Mouse (Mus musculus) liver, adult 2 months (tissue): ENCODE data around the gene Tnc.

ENCODE experiments used
- CTCF ChIP-seq: fragments of 200-500 bp; IDR thresholded peaks from 2 replicates; pipeline ENCODE4 v1.5.1; 2011; ENCODE audit warnings: low read depth, low read length, control low read depth
- POLR2A ChIP-seq: fragments of 200-500 bp; IDR thresholded peaks from 2 replicates; pipeline ENCODE4 v1.6.1; 2011; ENCODE audit warnings: low read length, control low read depth; ENCODE audit not compliant: insufficient read depth; ENCODE audit errors: extremely low read depth

GRCm38 (mm10) chr4:64074725-64075124 is 27.9 kb upstream of the Tnc start:
- TF ChIP-seq POLR2A (no peak), CTCF (no peak)
